ENCODE assay signal across 39 mouse cellular contexts in genomic region chr11:33655861-33656593, GRCm38 (mm10). TPM values are rescaled to one million over a fixed set of nuclear protein-coding genes. Genes with fewer than 3 reads are reported as not detected.
DNase-seq lines count a peak whose midpoint lies in the region; ATAC-seq and TF ChIP-seq lines count a peak whose summit lies in the region.
"Had no signal": no experiment of that assay in that cellular context is flagged by ENCODE, and none has a peak within 500 bp of the region (broad histone marks: within the 10 kb centered on the region; RNA-seq: fewer than 3 reads in every experiment).

No protein-coding gene starts in this region.

- H3K9ac ChIP-seq in embryonic facial prominence, embryonic 14.5 days (ENCODE audit: low read depth, low read length): no peak overlapping the region
- H3K9ac ChIP-seq: embryonic facial prominence, embryonic 13.5 days; hindbrain, embryonic 15.5 days; liver, embryonic 12.5 days; liver, postnatal 0 days; midbrain, embryonic 13.5 days had no signal

- no peak for TF ChIP-seq CTCF in embryonic fibroblast, embryonic 13.5 days (IDR thresholded peaks at IDR 0.05; ENCODE audit: borderline replicate concordance, insufficient read depth, low read length)

- ATAC-seq in embryonic facial prominence, embryonic 14.5 days (ENCODE audit: low read depth): no peak
- ATAC-seq: forebrain, embryonic 14.5 days; liver, embryonic 12.5 days; liver, postnatal 0 days; midbrain, embryonic 13.5 days had no signal

- no peaks in the 10 kb centered on the region for H3K9me3 ChIP-seq in embryonic facial prominence, embryonic 14.5 days (ENCODE audit: control insufficient read depth, low read length)
- H3K9me3 ChIP-seq in embryonic facial prominence, embryonic 10.5 days: no peaks in the 10 kb centered on the region
- H3K9me3 ChIP-seq: embryonic facial prominence, embryonic 13.5 days; hindbrain, embryonic 10.5 days; hindbrain, embryonic 15.5 days; liver, embryonic 12.5 days; megakaryocyte, embryonic 14.5 days; midbrain, embryonic 13.5 days had no signal

- peak; percentile 21 for DNase-seq in embryonic facial prominence, embryonic 14.5 days (ENCODE audit: low spot score)
- DNase-seq in embryonic facial prominence, embryonic 10.5 days (ENCODE audit: low spot score): no peak
- peak; percentile 55 for DNase-seq in 3134 (ENCODE audit: extremely low read depth, insufficient read length, low spot score)
- DNase-seq in lung, postnatal 14 days: peak; percentile 14
- no peak for DNase-seq in spleen, adult 12 weeks (ENCODE audit: low spot score)
- no peak for DNase-seq in left cerebral cortex, postnatal 10 days (ENCODE audit: extremely low spot score in 1 of 2, low spot score in 2 of 2)
- no peak for DNase-seq in ovary, postnatal 36 days (ENCODE audit: low spot score)
- DNase-seq: adrenal gland, postnatal 14 days; cerebellum, adult 11 months; cerebellum, adult 9-10 months; embryo, embryonic 11 days; heart, postnatal 14 days; kidney, adult 2 months; kidney, postnatal 4 days; left cerebral cortex, postnatal 4 days; liver, postnatal 0 days; thymus, adult 18-20 months; thymus, postnatal 25 days had no signal

- H3K36me3 ChIP-seq in embryonic facial prominence, embryonic 14.5 days (ENCODE audit: control insufficient read depth, insufficient read depth, low read length): no peaks in the 10 kb centered on the region
- H3K36me3 ChIP-seq in embryonic facial prominence, embryonic 10.5 days (replicated peaks): no peaks in the 10 kb centered on the region
- H3K36me3 ChIP-seq: embryonic facial prominence, embryonic 13.5 days; hindbrain, embryonic 10.5 days; hindbrain, embryonic 15.5 days; liver, embryonic 12.5 days; midbrain, embryonic 13.5 days had no signal

- H3K27ac ChIP-seq in embryonic facial prominence, embryonic 14.5 days (replicated peaks; ENCODE audit: low read depth, low read length): no peak overlapping the region
- H3K27ac ChIP-seq in embryonic facial prominence, embryonic 10.5 days (replicated peaks): no peak overlapping the region
- H3K27ac ChIP-seq in embryonic fibroblast, embryonic 13.5 days (ENCODE audit: insufficient read depth, low read length): peak overlapping the region; percentile 80
- H3K27ac ChIP-seq: embryonic facial prominence, embryonic 13.5 days; hindbrain, embryonic 10.5 days; hindbrain, embryonic 15.5 days; liver, embryonic 12.5 days; midbrain, embryonic 13.5 days; stomach, postnatal 0 days had no signal

- no peaks in the 10 kb centered on the region for H3K4me1 ChIP-seq in embryonic facial prominence, embryonic 14.5 days (ENCODE audit: control insufficient read depth, insufficient read depth, low read length)
- peaks cover 3% of the 10 kb centered on the region; the same call in 1 of the 2 replicates for H3K4me1 ChIP-seq in embryonic facial prominence, embryonic 10.5 days
- peaks cover 10% of the 10 kb centered on the region for H3K4me1 ChIP-seq in embryonic fibroblast, embryonic 13.5 days (ENCODE audit: control insufficient read depth, insufficient read depth, low read length)
- H3K4me1 ChIP-seq: liver, embryonic 12.5 days; midbrain, embryonic 13.5 days had no signal

- TF ChIP-seq POLR2A in embryonic fibroblast, embryonic 13.5 days (IDR thresholded peaks at IDR 0.05; ENCODE audit: low read depth, low read length): no peak

- no peaks in the 10 kb centered on the region for H3K27me3 ChIP-seq in embryonic facial prominence, embryonic 14.5 days (replicated peaks; ENCODE audit: control insufficient read depth, insufficient read depth, low read length)
- no peaks in the 10 kb centered on the region for H3K27me3 ChIP-seq in embryonic facial prominence, embryonic 10.5 days (replicated peaks; ENCODE audit: low read depth, poor library complexity, severe bottlenecking)
- H3K27me3 ChIP-seq: embryonic facial prominence, embryonic 13.5 days; hindbrain, embryonic 15.5 days; liver, embryonic 12.5 days; midbrain, embryonic 13.5 days had no signal

- no peak overlapping the region for H3K4me2 ChIP-seq in embryonic facial prominence, embryonic 14.5 days (ENCODE audit: low read depth, low read length)
- H3K4me2 ChIP-seq: embryonic facial prominence, embryonic 13.5 days; hindbrain, embryonic 15.5 days; liver, embryonic 12.5 days; midbrain, embryonic 13.5 days had no signal

- H3K4me3 ChIP-seq in embryonic facial prominence, embryonic 14.5 days (ENCODE audit: low read depth, low read length): no peak overlapping the region
- H3K4me3 ChIP-seq in embryonic facial prominence, embryonic 10.5 days: no peak overlapping the region
- no peak overlapping the region for H3K4me3 ChIP-seq in embryonic fibroblast, embryonic 13.5 days (ENCODE audit: insufficient read depth, low read length)
- H3K4me3 ChIP-seq: embryonic facial prominence, embryonic 13.5 days; hindbrain, embryonic 10.5 days; hindbrain, embryonic 15.5 days; liver, embryonic 12.5 days; megakaryocyte, embryonic 14.5 days; midbrain, embryonic 13.5 days had no signal

- WGBS in embryonic facial prominence, embryonic 14.5 days: 64% methylated on average over 7 of the region's 7 CpGs
- WGBS in embryonic facial prominence, embryonic 10.5 days: 77% methylated on average over 7 of the region's 7 CpGs

- intact Hi-C loops in left cerebral cortex, postnatal 10 days (cut with DNase I): no loop called here

RNA-seq across cellular contexts. Expression of gene D130052B06Rik, which starts 56.9 kb away (rescaled TPM):
- not detected in 2 replicates for polyA plus RNA-seq in embryonic facial prominence, embryonic 14.5 days (2014; fragmentation: Nextera tagmentation; extraction: Ambion mirVana)
- polyA plus RNA-seq in embryonic facial prominence, embryonic 10.5 days (2016; fragmentation: Nextera tagmentation; extraction: Ambion mirVana): 0.16 TPM in 1 of 2 replicates, not detected in the other
- polyA plus RNA-seq in embryonic fibroblast, embryonic 13.5 days (2011; ENCODE audit: insufficient read length, low read depth, missing spikeins): not detected in 2 replicates
- not detected for total RNA-seq in left cerebral cortex, postnatal 10 days (2021)
- total RNA-seq: adrenal gland, postnatal 14 days; gastrocnemius, adult 8-10 months; gastrocnemius, postnatal 4 days; heart, postnatal 14 days; layer of hippocampus, adult 8-10 months; layer of hippocampus, postnatal 25 days; left cerebral cortex, adult 8-10 months; left cerebral cortex, postnatal 4 days; MEL had no signal
- polyA plus RNA-seq: embryonic facial prominence, embryonic 13.5 days; forebrain, embryonic 14.5 days; frontal cortex, adult 2 months; heart, embryonic 14.5 days; hindbrain, embryonic 15.5 days; intestine, embryonic 14.5 days; kidney, adult 2 months; kidney, embryonic 16.5 days; liver, embryonic 12.5 days; liver, postnatal 0 days; midbrain, embryonic 13.5 days; neural tube, embryonic 14.5 days; spleen, adult 2 months; stomach, postnatal 0 days had no signal

Comparison
In these comparisons a context has a peak if more than half of its experiments do, and no peak if none do; other contexts are left out.
1. DNase-seq: peak in embryonic facial prominence, embryonic 14.5 days (single experiment), 3134 (single experiment) and lung, postnatal 14 days (single experiment); none in embryonic facial prominence, embryonic 10.5 days (single experiment), spleen, adult 12 weeks (single experiment), left cerebral cortex, postnatal 10 days (0 of 2) and ovary, postnatal 36 days (single experiment).